Mouse (Mus musculus) adrenal gland, postnatal 10 days (tissue): ENCODE results near the gene Psmb2. TPM values are rescaled to one million over a fixed set of nuclear protein-coding genes. Genes with fewer than 3 reads are reported as not detected.

Source experiments
- DNase-seq: peaks from one replicate; pipeline ENCODE4 v3.0.0; 2021; ENCODE audit warnings: mixed read lengths
- total RNA-seq, 2 experiments: library from RNA; stranded (reverse); gene quantifications; 2 replicates each; pipeline ENCODE4 v1.2.3; 2021

Gene Psmb2
- total RNA-seq, 2 experiments from 2014 or later = 169 to 184 TPM

GRCm38 (mm10) chr4:126732111-126732510 is 54.7 kb downstream of the Psmb2 start:
- DNase-seq = no peak

- peak; percentile 54 for DNase-seq
Measured at GRCm38 (mm10) chr4:126732531-126733380, 55.3 kb downstream of the Psmb2 start.

DNA sequence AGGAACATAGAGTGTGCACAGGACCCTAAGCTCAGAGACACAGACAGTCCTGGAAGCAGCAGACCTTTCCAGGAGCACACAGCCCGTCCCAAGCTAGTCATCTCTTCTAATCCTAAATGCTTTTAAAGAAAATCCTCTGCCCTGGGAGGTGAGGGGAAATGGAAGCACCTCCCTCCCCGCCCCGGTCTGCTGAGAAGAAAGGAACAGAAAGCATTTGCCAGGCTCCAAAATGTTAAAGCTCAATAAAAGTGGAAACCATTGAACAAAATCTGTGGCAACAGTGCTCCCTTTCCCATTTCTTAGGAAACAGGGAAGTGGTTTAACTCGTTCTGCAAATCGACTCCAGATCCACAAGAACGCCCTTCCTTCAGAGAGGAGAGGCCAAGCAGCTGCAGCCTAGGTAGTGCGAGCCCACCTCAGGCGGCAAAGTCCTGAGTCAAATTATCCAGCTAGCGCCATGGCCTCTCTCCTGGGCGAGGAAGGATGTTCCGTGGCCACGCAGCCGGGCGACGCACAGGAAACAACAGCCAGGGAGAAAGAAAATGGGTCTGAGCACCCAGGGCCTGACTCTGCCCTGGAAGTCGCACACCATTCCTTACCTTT is 56.7 kb downstream of the Psmb2 start:
- no peak for DNase-seq

DNA sequence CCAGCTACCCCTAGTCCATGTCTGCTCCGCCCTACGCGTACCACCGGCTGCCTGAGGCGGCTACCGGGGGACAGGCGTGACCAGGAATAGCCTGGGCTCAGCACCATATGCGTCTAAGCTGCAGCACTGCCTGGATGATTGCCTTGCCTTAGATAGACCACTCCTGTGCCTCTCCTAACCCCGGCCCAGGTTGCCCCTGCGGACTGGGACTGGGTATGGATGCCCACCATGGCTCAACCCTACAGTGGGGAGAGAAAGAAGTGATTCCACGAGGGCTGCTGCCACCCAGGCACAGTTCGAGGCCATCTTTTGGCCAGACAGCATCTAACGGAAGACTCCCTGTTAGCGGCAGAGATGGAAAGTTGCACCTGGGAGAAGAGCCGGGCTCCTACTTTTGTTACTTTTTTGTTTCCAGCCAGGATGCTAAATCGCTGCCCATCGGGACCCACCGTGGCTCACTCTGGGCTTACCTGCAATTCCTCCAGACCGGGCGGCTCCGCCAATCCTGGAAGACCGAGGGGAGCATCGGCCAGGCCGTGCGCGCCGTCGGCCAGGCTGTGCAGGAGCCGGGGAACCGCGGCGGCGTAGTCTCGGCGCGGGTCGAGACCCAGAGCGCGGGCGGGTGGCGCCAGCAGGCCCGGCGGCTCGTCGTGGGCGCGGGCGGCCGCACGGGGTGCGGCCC is 57.4 kb downstream of the Psmb2 start:
- DNase-seq = no peak

DNA sequence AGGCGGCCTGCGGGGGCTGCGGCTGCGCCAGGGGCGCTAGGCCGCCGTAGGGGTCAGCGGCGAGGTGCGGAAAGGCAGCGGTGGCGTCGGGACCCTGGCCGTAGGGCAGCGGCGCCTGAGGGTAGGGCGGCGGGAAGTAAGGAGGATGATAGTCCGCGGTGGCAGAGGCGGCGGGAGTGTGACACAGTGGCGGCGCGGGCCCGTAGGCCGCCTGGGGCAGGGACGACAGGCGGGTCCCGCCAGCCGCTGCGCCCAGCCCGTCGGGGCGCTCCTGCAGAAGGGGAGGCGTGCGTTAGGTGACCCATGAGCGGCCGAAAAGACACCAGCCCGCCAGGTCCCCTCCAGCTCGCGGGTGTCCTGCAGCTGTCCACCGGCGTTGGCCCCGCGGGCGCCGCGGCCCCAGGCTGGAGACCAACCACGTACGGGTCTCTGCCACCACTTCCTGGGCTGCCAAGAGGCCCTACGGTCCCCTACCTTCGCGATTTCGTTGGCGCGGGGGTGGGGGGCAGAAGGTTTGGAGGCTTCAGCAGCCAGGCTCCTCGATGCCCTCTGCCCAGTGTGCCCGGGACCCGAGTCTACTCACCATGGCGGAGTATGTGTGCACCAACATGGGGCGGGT is 58.1 kb downstream of the Psmb2 start:
- DNase-seq = peak; percentile 22

GRCm38 (mm10) chr4:126736001-126736414 is 58.6 kb downstream of the Psmb2 start, which contains the start of gene Tfap2e:
TSS of gene Tfap2e (minus strand) at chr4:126736240.
- DNase-seq = peak; percentile 62

GRCm38 (mm10) chr4:126739966-126740676 is 62.7 kb downstream of the Psmb2 start:
- no peak for DNase-seq

DNA sequence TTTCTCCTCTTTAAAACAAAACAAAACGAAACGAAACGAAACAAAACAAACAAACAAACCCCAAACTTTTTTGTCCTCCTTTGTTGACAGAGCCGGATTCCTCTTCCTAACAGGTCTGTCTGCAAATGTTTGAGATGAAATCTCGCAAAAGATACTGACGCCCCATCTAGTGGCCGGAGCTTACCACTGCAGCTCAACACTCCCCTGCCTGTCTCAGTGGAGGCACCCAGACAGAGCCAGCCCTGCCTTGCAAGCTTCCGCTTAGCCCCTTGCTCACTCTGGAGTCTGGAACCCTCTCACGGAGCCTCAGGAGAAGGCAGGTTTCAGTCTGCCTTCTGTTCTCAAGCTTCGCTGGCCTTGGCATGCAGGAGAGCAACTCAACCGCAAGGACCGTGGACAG is 64.0 kb downstream of the Psmb2 start:
- peak; percentile 86 for DNase-seq

DNA sequence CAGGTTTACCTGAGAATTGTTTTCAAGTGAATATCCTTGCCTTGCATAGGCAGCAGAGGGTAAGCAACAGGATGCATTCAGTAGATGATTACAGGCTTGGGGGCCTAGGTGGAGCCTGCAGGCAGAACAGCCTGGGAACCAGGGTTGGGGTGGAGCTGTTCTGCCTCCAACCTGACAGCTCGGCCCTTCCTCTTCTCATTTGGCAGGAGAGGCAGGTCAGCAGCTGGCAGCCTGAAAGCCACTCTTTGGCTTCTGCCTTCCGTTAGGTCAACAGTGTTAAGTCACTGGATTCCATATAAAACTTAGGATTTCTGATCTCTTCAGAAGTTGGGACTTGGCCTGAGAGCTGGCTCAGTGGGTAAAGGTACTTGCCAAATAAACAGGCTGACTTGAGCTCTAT is 65.5 kb downstream of the Psmb2 start:
- DNase-seq = no peak

GRCm38 (mm10) chr4:126743713-126744112 is 66.3 kb downstream of the Psmb2 start:
- DNase-seq = no peak

DNA sequence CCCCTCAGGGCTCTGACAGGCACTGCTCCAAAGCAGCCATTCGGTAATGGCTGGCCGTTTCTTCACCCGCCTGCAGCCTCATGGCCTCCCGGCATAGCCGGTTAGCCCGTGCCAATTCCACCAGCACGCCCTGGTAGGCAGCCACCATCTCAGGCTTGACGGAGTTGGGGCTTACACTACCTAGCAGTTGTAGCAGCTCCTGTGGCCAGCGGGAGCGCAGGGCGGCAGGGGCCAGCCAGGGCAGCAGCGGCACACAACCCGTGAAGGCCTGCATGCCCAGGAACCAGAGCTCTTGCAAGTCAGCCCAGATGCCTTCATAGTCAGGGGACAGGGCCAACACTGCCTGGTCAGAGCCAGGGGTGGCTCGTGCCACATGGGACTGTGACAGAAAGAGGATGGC is 67.4 kb downstream of the Psmb2 start:
- DNase-seq = peak; percentile 40

DNA sequence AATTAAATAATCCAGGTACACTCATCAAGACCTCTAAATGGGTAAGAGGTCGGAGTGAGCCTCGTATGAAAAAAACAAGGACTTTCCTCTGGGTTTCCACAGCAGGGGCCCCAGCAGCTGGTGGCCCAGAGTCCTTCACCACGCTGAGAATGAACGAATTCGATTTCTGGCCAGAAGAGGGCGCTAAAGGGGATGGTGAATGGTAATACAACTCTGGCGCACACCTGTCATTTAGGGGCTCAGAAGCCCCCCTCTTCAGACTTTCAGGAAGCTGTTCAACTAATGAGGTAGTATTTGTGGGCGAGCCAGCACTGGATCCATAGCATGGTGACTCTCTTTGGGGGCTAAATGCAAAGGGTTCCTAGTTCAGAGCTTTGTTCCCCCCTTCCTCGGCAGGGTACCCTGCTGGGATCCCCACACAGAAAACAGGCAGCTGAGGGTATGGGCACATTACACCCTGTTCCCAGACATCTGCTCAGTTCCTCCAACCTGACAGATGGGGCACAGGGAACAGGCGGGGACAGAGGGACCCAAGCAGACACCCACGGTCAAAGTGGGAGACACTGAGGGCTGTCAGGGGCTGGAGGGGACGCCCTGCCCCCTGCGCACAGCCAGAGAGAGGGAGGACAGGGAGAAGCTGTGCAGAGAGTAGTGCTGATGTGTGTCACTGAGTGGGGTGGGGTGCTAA is 68.2 kb downstream of the Psmb2 start:
- DNase-seq = peak; percentile 74

DNA sequence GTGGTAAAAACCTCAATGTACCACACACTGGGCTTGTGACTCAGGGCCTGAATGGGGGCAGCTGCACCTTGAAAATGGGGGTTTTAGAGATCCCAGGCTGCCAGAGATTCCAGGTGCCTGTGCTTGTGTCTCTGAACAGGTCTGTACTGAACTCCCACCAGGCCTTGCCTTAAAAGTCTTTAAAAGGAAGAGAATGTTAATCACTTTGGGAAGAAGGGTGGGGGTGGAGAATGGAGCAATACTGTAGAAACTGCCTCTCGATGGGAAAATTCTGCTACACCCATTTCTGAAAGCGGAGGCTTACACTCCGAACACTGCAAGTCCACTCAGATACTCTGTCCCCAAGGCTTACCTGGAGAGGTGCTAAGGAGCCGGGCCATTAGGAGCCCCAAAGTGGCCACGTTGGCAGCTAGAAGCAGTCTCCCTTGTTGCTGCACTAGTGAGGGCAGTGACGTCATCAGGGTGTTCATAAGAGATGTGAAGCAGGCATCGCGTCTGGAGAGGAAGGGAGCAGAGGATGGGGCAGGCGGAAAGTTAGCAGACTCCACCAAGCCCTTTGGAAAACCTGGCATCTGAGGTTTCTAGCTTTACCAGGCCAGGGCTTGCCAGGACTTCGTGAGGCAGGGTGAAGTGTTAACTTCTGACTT is 68.9 kb downstream of the Psmb2 start:
- no peak for DNase-seq

GRCm38 (mm10) chr4:126748381-126748780 is 71.0 kb downstream of the Psmb2 start:
- no peak for DNase-seq

DNA sequence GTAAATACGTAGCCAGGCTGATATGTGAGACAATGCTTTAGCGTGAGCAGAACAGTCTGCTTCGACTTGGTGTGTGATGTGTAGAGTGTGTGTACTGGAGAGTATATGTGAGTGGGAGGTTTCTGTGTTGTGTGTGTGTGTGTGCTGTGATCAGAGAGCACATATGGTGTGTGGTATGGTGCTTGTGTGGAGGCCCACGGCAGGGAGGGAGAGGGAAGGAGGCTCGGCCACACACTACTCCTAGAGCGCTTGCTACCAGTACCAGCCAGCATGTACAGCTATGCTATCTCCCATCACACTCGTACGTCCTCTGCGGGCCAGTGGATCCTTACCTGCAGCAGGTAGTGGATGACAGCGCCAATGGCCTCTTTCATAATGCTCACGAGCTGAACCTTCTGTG is 72.1 kb downstream of the Psmb2 start:
- DNase-seq = no peak

DNA sequence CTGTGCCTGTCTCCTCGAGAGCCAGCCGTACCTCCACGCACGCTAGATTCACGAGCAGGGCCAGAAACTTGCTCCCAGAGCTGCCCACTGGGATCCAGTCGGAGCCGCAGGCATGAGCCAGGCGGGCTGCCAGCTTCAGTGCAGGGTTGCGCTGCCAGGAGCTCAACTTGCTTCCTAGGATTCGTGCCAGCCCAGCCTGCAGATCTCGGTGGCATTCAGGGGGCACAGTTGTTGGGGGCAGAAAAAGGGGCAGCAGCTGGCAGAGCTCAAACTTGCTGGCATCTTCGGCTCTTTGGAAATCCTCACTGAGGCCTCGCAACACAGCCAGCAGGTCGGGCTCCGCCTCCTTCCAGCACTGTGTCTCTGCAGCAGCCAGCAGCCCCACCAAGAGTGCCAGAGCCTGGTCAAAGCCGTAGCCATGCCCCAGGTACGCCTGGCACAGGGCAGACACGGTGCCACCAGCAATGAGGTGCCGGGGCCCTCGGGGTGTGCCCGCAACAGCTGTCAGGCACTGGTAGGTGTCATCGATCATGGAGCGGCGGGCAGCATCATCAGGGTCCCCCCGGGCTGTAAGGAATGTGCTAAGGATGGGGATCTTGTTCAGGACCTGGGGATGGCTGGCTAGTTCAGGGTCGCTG is 72.7 kb downstream of the Psmb2 start:
- DNase-seq = peak; percentile 77

DNA sequence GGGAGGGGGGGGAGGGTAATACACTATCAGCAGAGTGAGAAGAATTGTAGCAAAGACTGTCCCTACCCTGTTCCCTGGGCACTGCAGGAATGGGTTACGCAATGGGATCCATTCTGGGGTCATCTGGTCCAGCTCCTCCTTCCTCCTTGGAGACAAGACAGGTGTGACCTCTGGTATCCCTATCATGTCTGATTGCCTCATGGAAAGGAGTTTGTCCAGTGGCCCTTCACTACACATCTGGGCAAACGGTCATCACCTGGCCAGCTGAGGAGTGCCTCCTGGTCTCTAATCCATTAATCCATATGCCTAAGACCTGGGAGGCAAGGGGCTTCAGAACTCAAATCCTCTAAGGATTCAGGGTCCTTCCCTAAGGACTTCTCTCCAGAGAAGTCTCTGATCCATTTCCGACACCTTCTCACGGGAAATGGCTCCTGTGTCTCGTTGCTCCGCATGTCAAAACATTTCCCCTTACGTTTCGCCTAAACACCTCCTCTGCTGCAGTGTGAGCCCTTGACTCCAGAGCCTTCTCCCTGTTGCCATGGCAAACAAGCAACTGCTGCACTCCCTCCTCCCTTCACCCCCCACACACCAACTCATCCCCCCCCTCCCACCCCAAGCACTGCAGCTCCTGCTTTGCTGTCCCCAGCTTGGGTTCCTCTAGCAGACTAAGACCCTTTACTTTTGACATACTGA is 73.6 kb downstream of the Psmb2 start:
- no peak for DNase-seq

- DNase-seq = no peak
Measured at GRCm38 (mm10) chr4:126751556-126752023, 74.2 kb downstream of the Psmb2 start.

- peak; percentile 21 for DNase-seq
Measured at GRCm38 (mm10) chr4:126752024-126752607, 74.7 kb downstream of the Psmb2 start.
